Mouse (Mus musculus): Measurements from ENCODE around the gene Galnt9.

GRCm38 (mm10) chr5:110558368-110558767, 14.2 kb downstream of the Galnt9 start:
- TF ChIP-seq CTCF (IDR thresholded peaks at IDR 0.05; ENCODE audit: extremely low read depth, insufficient read depth, insufficient read length, insufficient replicate concordance) (no peak), POLR2A (IDR thresholded peaks at IDR 0.05; ENCODE audit: low read depth, low read length) (no peak)

Measured in spleen, adult 2 months (tissue).